Mouse (Mus musculus) embryo, embryonic 11 days (tissue): Measurements from ENCODE around the gene Hcrt.

Source experiments
- DNase-seq: peaks from one replicate; pipeline ENCODE4 v3.0.0-alpha.2; 2015

Hcrt gene

GRCm38 (mm10) chr11:100735134-100735865 lies 27.4 kb downstream of the Hcrt start:
- DNase-seq, result no peak

- no peak for DNase-seq
These were observed 32.1 kb downstream of the Hcrt start for GRCm38 (mm10) chr11:100730477-100731205.

DNA sequence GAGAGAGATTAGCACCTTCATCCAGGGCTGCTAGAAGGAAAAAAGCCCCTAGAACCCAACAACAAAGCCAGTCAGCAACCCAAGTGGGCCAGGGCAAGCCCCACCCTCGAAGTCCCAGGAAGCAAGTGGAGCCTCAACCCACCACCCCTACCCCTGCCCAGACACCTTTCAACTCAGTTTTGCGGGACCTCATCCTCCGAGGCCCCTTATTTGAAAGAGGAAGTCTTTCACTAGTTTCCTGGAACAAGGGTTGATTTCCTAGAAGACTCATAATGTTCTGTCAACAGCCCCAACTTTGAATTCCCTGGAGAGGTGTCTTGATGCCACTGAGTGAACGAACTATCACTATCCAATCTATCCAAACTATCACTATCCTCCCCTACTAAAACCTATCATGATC lies 32.8 kb downstream of the Hcrt start:
- DNase-seq, result no peak

DNA sequence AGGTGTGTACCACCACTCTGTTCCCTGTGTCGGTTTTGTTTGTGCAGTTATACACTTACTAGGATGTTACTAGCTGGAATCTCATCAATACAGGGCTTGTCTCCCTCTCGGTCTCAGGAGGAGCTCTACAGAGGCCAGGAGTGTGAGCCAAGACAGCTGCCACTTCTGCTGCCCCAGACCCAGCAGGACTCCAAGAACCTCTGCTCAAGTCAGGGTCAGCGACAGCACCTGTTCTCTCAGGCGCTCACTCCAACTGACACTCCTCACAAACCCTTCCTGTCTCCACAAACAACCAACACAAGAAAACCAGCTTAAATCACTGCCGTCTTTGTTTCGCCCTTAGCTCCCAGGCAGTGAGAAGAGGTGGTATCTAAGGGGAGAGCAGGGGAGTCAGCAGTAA lies 34.1 kb downstream of the Hcrt start:
- DNase-seq, result no peak

DNA sequence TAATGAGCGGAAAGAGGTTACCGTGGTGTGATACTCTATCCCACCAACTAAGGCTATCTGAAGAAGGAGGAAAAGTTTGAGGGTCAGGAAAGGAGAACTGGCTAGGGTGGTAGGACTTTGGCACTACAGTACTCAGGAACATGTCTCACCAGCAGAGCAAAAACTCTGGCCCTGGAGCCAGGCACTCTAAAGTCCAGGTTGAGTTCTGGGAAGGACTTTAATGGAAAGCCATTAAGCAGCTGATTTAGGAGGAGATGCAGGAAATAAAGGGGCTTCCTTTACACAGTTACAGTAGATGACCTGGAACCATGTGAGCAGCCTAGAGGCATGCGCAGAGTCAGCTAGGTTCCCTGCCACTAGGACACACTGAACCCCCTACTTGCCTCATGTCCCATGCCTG lies 35.5 kb downstream of the Hcrt start:
- DNase-seq, result no peak

DNA sequence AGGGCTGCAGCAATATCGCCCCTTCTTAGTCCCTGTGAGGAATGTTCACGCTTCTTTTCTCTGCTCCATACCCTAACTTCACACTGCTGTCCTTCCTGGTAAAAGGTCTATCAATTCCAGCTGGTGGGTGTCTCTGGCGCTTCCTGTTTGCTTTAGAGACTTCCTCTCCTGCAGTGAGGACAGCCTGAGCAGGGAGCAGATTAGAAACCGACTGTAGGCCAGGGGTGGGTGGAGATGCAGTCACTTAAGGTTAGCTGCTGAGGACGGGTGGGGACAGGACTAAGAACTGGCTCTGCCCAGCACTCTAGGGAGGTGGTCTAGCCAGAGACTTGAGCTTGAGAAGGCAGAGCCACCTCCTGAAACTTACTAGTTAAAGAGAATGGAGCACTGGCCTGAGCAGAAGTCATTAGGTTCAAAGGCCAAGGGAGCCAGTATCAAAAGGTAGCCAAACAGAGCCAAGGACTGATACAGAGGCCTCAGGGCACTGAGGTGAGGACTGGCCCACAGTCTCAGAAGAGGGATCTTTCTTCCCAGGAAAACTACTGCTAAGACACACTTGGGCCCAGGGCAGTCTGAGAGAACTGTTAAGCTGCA lies 37.7 kb downstream of the Hcrt start:
- DNase-seq, result no peak

- no peak for DNase-seq
These were observed 40.2 kb downstream of the Hcrt start for GRCm38 (mm10) chr11:100722493-100723028.

- DNase-seq, result no peak
These were observed 40.8 kb downstream of the Hcrt start for GRCm38 (mm10) chr11:100721776-100722492.

GRCm38 (mm10) chr11:100721254-100721653 lies 41.5 kb downstream of the Hcrt start:
- DNase-seq, result no peak

DNA sequence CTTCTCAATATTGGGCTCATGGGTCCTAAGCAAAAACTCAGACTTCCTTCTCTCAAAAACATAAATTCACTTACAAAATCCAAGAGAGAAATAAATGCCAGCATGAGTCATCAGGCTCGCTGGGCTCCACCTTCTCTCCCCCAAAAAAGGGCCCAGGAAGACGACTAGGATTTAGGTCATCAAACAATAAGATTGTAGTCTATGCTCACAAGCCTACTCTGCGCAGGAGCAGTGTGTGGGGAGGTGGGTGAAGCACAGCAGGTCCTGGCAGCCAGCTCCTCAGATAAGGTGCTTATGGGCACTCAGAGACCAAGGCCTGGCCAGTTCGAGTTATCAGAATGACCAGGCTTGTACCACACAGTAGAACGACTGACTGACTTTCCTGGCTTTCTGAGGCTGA lies 42.4 kb downstream of the Hcrt start:
- DNase-seq, result no peak

- no peak for DNase-seq
These were observed 42.8 kb downstream of the Hcrt start for GRCm38 (mm10) chr11:100719893-100720292.

- DNase-seq, result no peak
These were observed 43.4 kb downstream of the Hcrt start for GRCm38 (mm10) chr11:100719312-100719711.

- no peak for DNase-seq
These were observed 43.9 kb downstream of the Hcrt start for GRCm38 (mm10) chr11:100718866-100719265.

DNA sequence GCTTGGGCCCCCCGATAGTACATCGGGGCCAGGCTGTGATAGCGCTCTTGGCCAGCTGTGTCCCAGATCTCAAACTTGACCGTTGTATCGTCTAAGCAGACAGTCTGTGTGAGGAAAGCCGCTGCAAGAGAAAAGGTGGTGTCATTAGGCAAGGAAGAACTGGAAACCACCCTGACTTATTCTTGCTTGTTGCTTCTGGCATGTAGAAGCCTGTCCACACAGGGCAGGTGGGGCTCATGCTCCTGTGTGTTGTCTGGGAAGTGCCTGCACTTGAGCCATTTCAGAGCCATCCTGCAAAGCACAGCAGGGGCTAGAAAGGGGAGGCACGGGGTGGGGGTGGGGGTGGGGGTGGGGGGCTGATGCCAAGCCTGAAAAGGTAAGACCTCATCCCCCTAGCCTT lies 44.3 kb downstream of the Hcrt start:
- DNase-seq, result no peak

DNA sequence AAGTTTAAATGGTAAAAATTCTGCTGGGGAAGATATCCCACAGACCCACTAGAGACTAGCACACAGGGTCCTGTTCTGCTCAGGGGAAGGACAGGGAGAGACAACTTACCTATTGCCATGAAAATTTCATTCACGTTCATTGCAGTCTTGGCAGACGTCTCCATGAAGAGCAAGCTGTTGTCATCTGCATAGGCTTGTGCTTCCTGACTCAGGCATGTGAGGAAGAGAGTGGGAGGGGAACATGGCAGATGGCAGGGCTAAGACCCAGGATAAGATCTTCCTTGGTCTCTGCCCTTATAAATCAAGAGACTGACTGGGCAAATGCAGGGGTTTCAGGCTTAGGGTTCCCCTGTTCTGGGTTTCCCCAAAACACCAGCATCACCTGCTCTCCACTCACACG lies 46.1 kb downstream of the Hcrt start:
- DNase-seq, result no peak

GRCm38 (mm10) chr11:100714948-100715347 lies 47.8 kb downstream of the Hcrt start:
- no peak for DNase-seq

DNA sequence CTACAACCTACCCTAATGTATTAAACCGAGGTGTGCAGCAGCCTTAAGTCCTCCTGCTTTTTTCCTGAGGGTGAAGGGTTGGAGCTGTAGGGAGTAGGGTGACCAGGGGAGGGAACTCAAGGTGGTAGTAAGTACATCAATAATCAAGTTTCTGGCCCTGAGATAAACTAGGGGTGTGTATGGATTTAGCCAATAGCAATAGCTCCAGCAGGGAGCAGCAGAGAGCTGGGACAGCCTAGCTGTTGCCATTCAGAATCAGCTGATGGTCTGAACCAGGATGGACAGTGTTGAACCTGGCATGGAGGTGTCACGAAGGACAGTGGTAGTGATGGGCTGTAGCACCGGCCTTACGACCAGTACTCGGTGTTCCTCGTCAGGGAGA lies 48.2 kb downstream of the Hcrt start:
- peak; percentile 89 for DNase-seq

GRCm38 (mm10) chr11:100713735-100714533 lies 48.8 kb downstream of the Hcrt start, which contains the start of gene Hspb9:
Hspb9 (plus strand) TSS chr11:100713850.
- peak; percentile 83 for DNase-seq

DNA sequence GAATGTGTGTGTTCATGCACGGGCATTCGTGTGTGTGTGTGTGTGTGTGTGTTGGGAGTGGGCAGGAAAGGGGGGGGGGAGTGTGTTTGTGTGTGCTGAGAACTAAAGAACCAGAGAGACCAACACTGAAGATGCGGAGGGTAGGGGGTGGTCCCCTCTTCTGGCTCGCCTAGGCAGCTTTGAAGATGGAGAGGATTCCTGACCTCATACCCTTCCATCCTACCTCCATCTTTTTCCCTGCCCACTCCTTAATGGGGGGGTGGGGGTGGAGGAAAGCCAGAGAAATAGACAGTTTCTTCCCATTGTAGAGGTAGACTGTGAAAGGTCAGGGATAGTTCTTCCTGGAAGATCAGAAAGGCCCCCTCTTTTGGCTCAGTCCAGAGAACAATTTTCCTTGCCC lies 49.6 kb downstream of the Hcrt start:
- no peak for DNase-seq

DNA sequence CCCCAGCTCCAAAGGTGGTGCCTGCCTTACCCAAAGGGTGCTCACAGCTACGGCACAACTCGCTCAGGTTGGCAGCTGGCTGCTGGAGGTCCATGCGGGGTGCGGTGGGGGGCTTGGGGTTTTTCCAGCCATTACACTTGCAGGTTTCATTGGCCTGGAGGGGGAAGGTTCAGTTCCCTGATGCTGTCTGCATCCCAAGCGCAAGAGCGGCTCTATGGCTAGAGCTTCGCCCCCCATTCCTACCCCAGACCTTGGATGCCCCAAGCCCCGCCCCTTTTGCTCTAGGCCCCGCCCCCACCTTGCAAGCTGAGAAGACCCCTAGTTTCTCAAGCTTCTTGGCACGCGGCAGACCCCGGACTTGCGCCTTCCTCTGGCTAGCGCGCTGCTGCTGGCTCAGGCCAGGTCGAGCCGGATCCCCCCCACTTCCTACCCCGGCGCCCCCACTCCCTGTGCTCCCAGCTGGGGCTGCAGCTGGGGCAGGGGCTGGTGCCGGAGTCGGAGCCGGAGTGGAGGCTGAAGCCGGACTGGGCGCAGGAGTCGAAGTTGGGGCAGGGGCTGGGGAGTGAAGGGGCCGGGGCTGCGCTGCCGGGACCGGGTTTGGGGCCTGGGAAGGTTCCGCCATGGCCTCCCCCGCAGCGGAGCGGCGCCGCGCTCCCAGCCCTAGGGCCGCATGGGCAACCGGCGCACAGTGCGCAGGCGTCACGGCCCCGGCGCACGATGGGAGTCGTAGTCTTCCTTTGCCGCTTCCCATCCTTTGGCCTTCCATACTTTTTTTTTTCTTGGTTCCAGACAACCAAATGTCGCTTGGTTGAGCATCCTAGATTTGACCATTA lies 50.7 kb downstream of the Hcrt start, which contains the start of gene Kat2a:
Kat2a (minus strand) TSS at position 683 of the 833 bp plus-strand sequence.
- peak; percentile 95 for DNase-seq
